Mouse (Mus musculus): ENCODE results near the gene Serinc5. TPM values are rescaled to one million over a fixed set of nuclear protein-coding genes. Genes with fewer than 3 reads are reported as not detected.

Serinc5 gene
- polyA plus RNA-seq, 1 experiment from 2014 or later: 20.0 TPM

GRCm38 (mm10) chr13:92696491-92696939, 85.6 kb downstream of the Serinc5 start:
- H3K36me3 ChIP-seq (ENCODE audit: control insufficient read depth, insufficient read depth, low read length): no peaks in the 10 kb centered on the region
- H3K9me3 ChIP-seq (ENCODE audit: control insufficient read depth, low read length): no peaks in the 10 kb centered on the region
- H3K4me3 ChIP-seq (ENCODE audit: low read depth, low read length): no peak overlapping the region
- ATAC-seq (ENCODE audit: low read depth) (no peak; the same call in 1 of the 2 replicates), DNase-seq (ENCODE audit: low spot score) (no peak)
- H3K4me2 ChIP-seq (ENCODE audit: low read depth, low read length): no peak overlapping the region
- no peaks in the 10 kb centered on the region for H3K4me1 ChIP-seq (ENCODE audit: control insufficient read depth, insufficient read depth, low read length)
- no peak overlapping the region for H3K27ac ChIP-seq (replicated peaks; ENCODE audit: low read depth, low read length)
- H3K27me3 ChIP-seq (replicated peaks; ENCODE audit: control insufficient read depth, insufficient read depth, low read length): no peaks in the 10 kb centered on the region
- WGBS: 38% methylated on average over 5 of the region's 5 CpGs
- H3K9ac ChIP-seq (ENCODE audit: low read depth, low read length): no peak overlapping the region

- no peaks in the 10 kb centered on the region for H3K4me1 ChIP-seq (ENCODE audit: control insufficient read depth, insufficient read depth, low read length)
- H3K36me3 ChIP-seq (ENCODE audit: control insufficient read depth, insufficient read depth, low read length): no peaks in the 10 kb centered on the region
- no peak for DNase-seq (ENCODE audit: low spot score)
- WGBS: 79% methylated on average over 4 of the region's 4 CpGs
- no peak overlapping the region for H3K27ac ChIP-seq (replicated peaks; ENCODE audit: low read depth, low read length)
- no peak for ATAC-seq (ENCODE audit: low read depth)
- H3K27me3 ChIP-seq (replicated peaks; ENCODE audit: control insufficient read depth, insufficient read depth, low read length): no peaks in the 10 kb centered on the region
- no peak overlapping the region for H3K9ac ChIP-seq (ENCODE audit: low read depth, low read length)
- H3K4me3 ChIP-seq (ENCODE audit: low read depth, low read length): no peak overlapping the region
- H3K4me2 ChIP-seq (ENCODE audit: low read depth, low read length): no peak overlapping the region
- H3K9me3 ChIP-seq (ENCODE audit: control insufficient read depth, low read length): no peaks in the 10 kb centered on the region
These were observed 86.2 kb downstream of the Serinc5 start for GRCm38 (mm10) chr13:92697141-92697540.

GRCm38 (mm10) chr13:92698781-92699180, 87.9 kb downstream of the Serinc5 start:
- H3K9ac ChIP-seq (ENCODE audit: low read depth, low read length): no peak overlapping the region
- no peak overlapping the region for H3K27ac ChIP-seq (replicated peaks; ENCODE audit: low read depth, low read length)
- H3K27me3 ChIP-seq (replicated peaks; ENCODE audit: control insufficient read depth, insufficient read depth, low read length): no peaks in the 10 kb centered on the region
- no peak for ATAC-seq (ENCODE audit: low read depth)
- H3K4me1 ChIP-seq (ENCODE audit: control insufficient read depth, insufficient read depth, low read length): no peaks in the 10 kb centered on the region
- no peak for DNase-seq (ENCODE audit: low spot score)
- H3K4me3 ChIP-seq (ENCODE audit: low read depth, low read length): no peak overlapping the region
- 68% methylated on average over 9 of the region's 9 CpGs for WGBS
- H3K36me3 ChIP-seq (ENCODE audit: control insufficient read depth, insufficient read depth, low read length): no peaks in the 10 kb centered on the region
- no peaks in the 10 kb centered on the region for H3K9me3 ChIP-seq (ENCODE audit: control insufficient read depth, low read length)
- no peak overlapping the region for H3K4me2 ChIP-seq (ENCODE audit: low read depth, low read length)

GRCm38 (mm10) chr13:92699395-92699794, 88.5 kb downstream of the Serinc5 start:
- Histone ChIP-seq H3K36me3 (ENCODE audit: control insufficient read depth, insufficient read depth, low read length) (no peaks in the 10 kb centered on the region), H3K27me3 (replicated peaks; ENCODE audit: control insufficient read depth, insufficient read depth, low read length) (no peaks in the 10 kb centered on the region), H3K9me3 (ENCODE audit: control insufficient read depth, low read length) (no peaks in the 10 kb centered on the region), H3K9ac (ENCODE audit: low read depth, low read length) (no peak overlapping the region), H3K4me3 (ENCODE audit: low read depth, low read length) (no peak overlapping the region), H3K4me2 (ENCODE audit: low read depth, low read length) (no peak overlapping the region), H3K27ac (replicated peaks; ENCODE audit: low read depth, low read length) (no peak overlapping the region), H3K4me1 (ENCODE audit: control insufficient read depth, insufficient read depth, low read length) (no peaks in the 10 kb centered on the region)
- 93% methylated on average over 6 of the region's 6 CpGs for WGBS
- DNase-seq (ENCODE audit: low spot score) (no peak), ATAC-seq (ENCODE audit: low read depth) (no peak)

- no peaks in the 10 kb centered on the region for H3K9me3 ChIP-seq (ENCODE audit: control insufficient read depth, low read length)
- H3K36me3 ChIP-seq (ENCODE audit: control insufficient read depth, insufficient read depth, low read length): peaks cover 12% of the 10 kb centered on the region
- no peak for DNase-seq (ENCODE audit: low spot score)
- ATAC-seq (ENCODE audit: low read depth): no peak
- H3K4me3 ChIP-seq (ENCODE audit: low read depth, low read length): no peak overlapping the region
- H3K27ac ChIP-seq (replicated peaks; ENCODE audit: low read depth, low read length): no peak overlapping the region
- no peaks in the 10 kb centered on the region for H3K27me3 ChIP-seq (replicated peaks; ENCODE audit: control insufficient read depth, insufficient read depth, low read length)
- H3K4me1 ChIP-seq (ENCODE audit: control insufficient read depth, insufficient read depth, low read length): no peaks in the 10 kb centered on the region
- no peak overlapping the region for H3K9ac ChIP-seq (ENCODE audit: low read depth, low read length)
- 82% methylated on average over 5 of the region's 5 CpGs for WGBS
- no peak overlapping the region for H3K4me2 ChIP-seq (ENCODE audit: low read depth, low read length)
These were observed 91.1 kb downstream of the Serinc5 start for GRCm38 (mm10) chr13:92702035-92702434.

GRCm38 (mm10) chr13:92703241-92704027, 92.5 kb downstream of the Serinc5 start:
- Histone ChIP-seq H3K4me3 (ENCODE audit: low read depth, low read length) (no peak overlapping the region), H3K27ac (replicated peaks; ENCODE audit: low read depth, low read length) (no peak overlapping the region), H3K9ac (ENCODE audit: low read depth, low read length) (no peak overlapping the region), H3K9me3 (ENCODE audit: control insufficient read depth, low read length) (no peaks in the 10 kb centered on the region), H3K36me3 (ENCODE audit: control insufficient read depth, insufficient read depth, low read length) (peaks cover 25% of the 10 kb centered on the region), H3K27me3 (replicated peaks; ENCODE audit: control insufficient read depth, insufficient read depth, low read length) (no peaks in the 10 kb centered on the region), H3K4me2 (ENCODE audit: low read depth, low read length) (no peak overlapping the region), H3K4me1 (ENCODE audit: control insufficient read depth, insufficient read depth, low read length) (no peaks in the 10 kb centered on the region)
- 52% methylated on average over 8 of the region's 8 CpGs for WGBS
- DNase-seq (ENCODE audit: low spot score) (peak; percentile 39), ATAC-seq (ENCODE audit: low read depth) (peak; percentile 60)

GRCm38 (mm10) chr13:92704189-92704588, 93.3 kb downstream of the Serinc5 start:
- ATAC-seq (ENCODE audit: low read depth) (no peak), DNase-seq (ENCODE audit: low spot score) (no peak)
- no peak overlapping the region for H3K9ac ChIP-seq (ENCODE audit: low read depth, low read length)
- WGBS: 71% methylated on average over 7 of the region's 7 CpGs
- H3K27ac ChIP-seq (replicated peaks; ENCODE audit: low read depth, low read length): no peak overlapping the region
- no peaks in the 10 kb centered on the region for H3K4me1 ChIP-seq (ENCODE audit: control insufficient read depth, insufficient read depth, low read length)
- no peaks in the 10 kb centered on the region for H3K27me3 ChIP-seq (replicated peaks; ENCODE audit: control insufficient read depth, insufficient read depth, low read length)
- no peak overlapping the region for H3K4me2 ChIP-seq (ENCODE audit: low read depth, low read length)
- no peak overlapping the region for H3K4me3 ChIP-seq (ENCODE audit: low read depth, low read length)
- H3K9me3 ChIP-seq (ENCODE audit: control insufficient read depth, low read length): no peaks in the 10 kb centered on the region
- H3K36me3 ChIP-seq (ENCODE audit: control insufficient read depth, insufficient read depth, low read length): peaks cover 27% of the 10 kb centered on the region

- no peak overlapping the region for H3K27ac ChIP-seq (replicated peaks; ENCODE audit: low read depth, low read length)
- H3K4me3 ChIP-seq (ENCODE audit: low read depth, low read length): no peak overlapping the region
- no peaks in the 10 kb centered on the region for H3K4me1 ChIP-seq (ENCODE audit: control insufficient read depth, insufficient read depth, low read length)
- no peaks in the 10 kb centered on the region for H3K9me3 ChIP-seq (ENCODE audit: control insufficient read depth, low read length)
- ATAC-seq (ENCODE audit: low read depth) (no peak), DNase-seq (ENCODE audit: low spot score) (no peak)
- no peak overlapping the region for H3K4me2 ChIP-seq (ENCODE audit: low read depth, low read length)
- WGBS: 93% methylated on average over 7 of the region's 7 CpGs
- no peak overlapping the region for H3K9ac ChIP-seq (ENCODE audit: low read depth, low read length)
- H3K36me3 ChIP-seq (ENCODE audit: control insufficient read depth, insufficient read depth, low read length): peaks cover 27% of the 10 kb centered on the region
- no peaks in the 10 kb centered on the region for H3K27me3 ChIP-seq (replicated peaks; ENCODE audit: control insufficient read depth, insufficient read depth, low read length)
These were observed 94.2 kb downstream of the Serinc5 start for GRCm38 (mm10) chr13:92705016-92705535.

Measured in embryonic facial prominence, embryonic 14.5 days (tissue).